Mouse (Mus musculus) neutrophil, adult 65 days (primary cell): ENCODE measurements around the gene Isca1. TPM values are rescaled to one million over a fixed set of nuclear protein-coding genes. Genes with fewer than 3 reads are reported as not detected.

ENCODE experiments used
- total RNA-seq: library from RNA; stranded (reverse); gene quantifications from 2 replicates; pipeline ENCODE4 v1.2.4, GENCODE M21; 2023

The Isca1 gene
- 52.1 and 52.8 TPM in 2 replicates for total RNA-seq

GRCm38 (mm10) chr13:59769296-59770163, at the start of gene Isca1:
Gene Isca1 (minus strand): TSS chr13:59769810.

GRCm38 (mm10) chr13:59782145-59782544, 12.5 kb upstream of the Isca1 start, which contains the start of gene Gm49354:
Gene Gm49354 (minus strand): TSS chr13:59782245.

GRCm38 (mm10) chr13:59746711-59747110, 22.9 kb downstream of the Isca1 start, which contains the start of gene 1700014D04Rik:
Gene 1700014D04Rik (minus strand): TSS chr13:59746752.

GRCm38 (mm10) chr13:59731652-59732051, 38.0 kb downstream of the Isca1 start, which contains the start of gene Spata31d1d:
Gene Spata31d1d (minus strand): TSS chr13:59731752.

GRCm38 (mm10) chr13:59711984-59712383, 57.6 kb downstream of the Isca1 start, which contains the start of gene Spata31d1b:
Gene Spata31d1b (plus strand): TSS chr13:59712284.

DNA sequence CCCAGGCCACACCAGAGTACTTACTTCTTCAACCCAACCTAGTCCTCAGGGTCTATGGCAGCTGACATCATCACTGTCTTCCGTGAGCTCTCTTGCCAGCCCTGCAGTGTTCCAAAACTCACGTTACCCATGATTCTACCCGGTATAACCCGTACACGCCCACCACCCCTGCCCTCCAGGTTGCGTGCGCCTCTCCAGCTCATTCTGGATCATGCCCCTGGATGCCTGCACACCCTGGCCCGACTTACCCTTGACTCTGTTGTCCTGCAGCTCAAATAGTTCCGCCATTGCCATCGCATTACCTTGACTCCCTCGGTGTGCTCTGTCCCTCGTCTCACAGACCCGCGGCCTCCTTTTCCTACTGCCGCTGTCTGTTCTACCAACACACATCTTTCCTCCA, 59.4 kb downstream of the Isca1 start, which contains the start of gene Spata31d1a:
TSS of gene Spata31d1a (minus strand) at position 101 of the 400 bp plus-strand sequence.

Other genes with a start within 250 kb of the Isca1 start
- gene Agtpbp1, start 184.6 kb downstream of the Isca1 start, total RNA-seq: 34.9 and 55.1 TPM in 2 replicates
- 61.3 and 63.7 TPM in 2 replicates for gene Naa35, start 184.6 kb downstream of the Isca1 start, total RNA-seq
- 20.4 and 24.2 TPM in 2 replicates for gene Golm1, start 94.0 kb downstream of the Isca1 start, total RNA-seq
- gene 4921517D22Rik, start 75.7 kb downstream of the Isca1 start, total RNA-seq: not detected in 2 replicates
- gene Spata31d1a, start 59.5 kb downstream of the Isca1 start, total RNA-seq: not detected in 2 replicates
- not detected in 2 replicates for gene Spata31d1b, start 57.5 kb downstream of the Isca1 start, total RNA-seq
- gene Spata31d1d, start 38.1 kb downstream of the Isca1 start, total RNA-seq: not detected in 2 replicates
- not detected in 2 replicates for gene 1700014D04Rik, start 23.1 kb downstream of the Isca1 start, total RNA-seq
- not detected in 2 replicates for gene Gm49354, start 12.4 kb upstream of the Isca1 start, total RNA-seq
- 554 and 695 TPM in 2 replicates for gene Tut7, start 53.3 kb upstream of the Isca1 start, total RNA-seq